Mouse (Mus musculus) urinary bladder, postnatal 36 days (tissue): ENCODE data around the gene 2300009A05Rik.

Experiments used
- DNase-seq, 2 experiments: peaks; one replicate each; pipeline ENCODE4 v3.0.0; 2022; ENCODE audit warnings: low spot score in 2 of 2, mixed read lengths in 1 of 2

2300009A05Rik gene

GRCm38 (mm10) chr9:63348146-63348545 lies 50.9 kb downstream of the 2300009A05Rik start:
- DNase-seq: no peak

- no peak for DNase-seq
These were observed 53.0 kb downstream of the 2300009A05Rik start for GRCm38 (mm10) chr9:63346029-63346428.
